Mouse (Mus musculus): Measurements from ENCODE around the gene Tbata. TPM values are rescaled to one million over a fixed set of nuclear protein-coding genes. Genes with fewer than 3 reads are reported as not detected.
A peak's percentile ranks its signal among the peaks of the same experiment; 100 is the strongest.

The Tbata gene
- polyA plus RNA-seq, 1 experiment = 0.20 TPM

DNA sequence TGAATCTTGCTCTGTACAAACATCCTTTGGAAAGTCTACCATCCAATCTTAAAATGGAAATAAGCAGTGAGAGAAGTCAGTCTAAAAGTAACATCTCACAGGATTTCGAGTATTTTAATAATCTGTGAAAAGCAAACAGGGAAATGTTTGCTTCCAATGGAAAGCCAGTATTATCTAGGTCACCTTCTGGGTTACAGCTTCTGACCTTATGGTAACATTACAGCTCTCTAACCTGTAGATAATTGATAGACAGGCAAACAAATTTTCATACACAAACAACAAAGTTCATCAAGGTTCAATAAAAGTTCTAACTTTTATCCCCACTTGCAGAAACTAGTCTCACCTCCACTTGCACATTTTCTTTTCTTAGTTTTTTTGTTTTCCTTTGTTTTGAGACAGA is 34.2 kb upstream of the Tbata start:
- H3K27ac ChIP-seq (ENCODE audit: insufficient read depth, low read depth, low read length) = no peak overlapping the region
- 60% methylated on average over 1 of the region's 1 CpGs for WGBS
- H3K27me3 ChIP-seq (replicated peaks; ENCODE audit: control insufficient read depth, insufficient read depth, low read length) = no peaks in the 10 kb centered on the region
- no peaks in the 10 kb centered on the region for H3K36me3 ChIP-seq (ENCODE audit: control insufficient read depth, insufficient read depth, low read length)
- DNase-seq = no peak
- no peak overlapping the region for H3K4me3 ChIP-seq (ENCODE audit: insufficient read depth, low read depth, low read length)
- H3K4me1 ChIP-seq (ENCODE audit: control insufficient read depth, insufficient read depth, low read length) = no peaks in the 10 kb centered on the region
- TF ChIP-seq CTCF (conservative IDR thresholded peaks at IDR 0.05; ENCODE audit: insufficient read depth, insufficient read length, low read depth, low read length) (no peak), POLR2A (IDR thresholded peaks at IDR 0.05; ENCODE audit: low read depth, low read length) (no peak)

DNA sequence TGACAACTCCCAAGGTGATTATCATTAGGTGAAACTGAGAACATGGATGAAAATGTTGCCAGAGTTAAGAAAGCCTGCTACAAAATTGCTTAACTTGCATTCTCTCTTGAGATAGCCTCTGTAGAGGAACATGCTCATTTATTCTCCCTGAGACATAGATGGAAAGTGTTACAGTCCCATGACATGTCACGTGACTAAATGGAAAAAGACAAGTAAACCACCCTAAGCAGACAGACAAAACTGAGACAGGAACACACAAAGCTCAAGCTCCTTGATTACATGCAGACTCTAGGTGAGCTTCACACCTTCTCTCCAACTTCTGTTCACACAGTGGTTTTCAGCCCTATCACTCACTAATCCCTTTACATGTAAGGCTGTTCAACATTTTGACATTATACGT is 28.4 kb upstream of the Tbata start:
- Histone ChIP-seq H3K27me3 (replicated peaks; ENCODE audit: control insufficient read depth, insufficient read depth, low read length) (no peaks in the 10 kb centered on the region), H3K27ac (ENCODE audit: insufficient read depth, low read depth, low read length) (0 out of 2 replicates have a peak overlapping the region, but pooled peaks have one; percentile 9), H3K4me1 (ENCODE audit: control insufficient read depth, insufficient read depth, low read length) (peaks cover 8% of the 10 kb centered on the region; the same call in 1 of the 2 replicates), H3K36me3 (ENCODE audit: control insufficient read depth, insufficient read depth, low read length) (no peaks in the 10 kb centered on the region), H3K4me3 (ENCODE audit: insufficient read depth, low read depth, low read length) (no peak overlapping the region)
- DNase-seq = no peak
- TF ChIP-seq POLR2A (IDR thresholded peaks at IDR 0.05; ENCODE audit: low read depth, low read length) (no peak), CTCF (conservative IDR thresholded peaks at IDR 0.05; ENCODE audit: insufficient read depth, insufficient read length, low read depth, low read length) (no peak)
- 90% methylated on average over 2 of the region's 2 CpGs for WGBS

DNA sequence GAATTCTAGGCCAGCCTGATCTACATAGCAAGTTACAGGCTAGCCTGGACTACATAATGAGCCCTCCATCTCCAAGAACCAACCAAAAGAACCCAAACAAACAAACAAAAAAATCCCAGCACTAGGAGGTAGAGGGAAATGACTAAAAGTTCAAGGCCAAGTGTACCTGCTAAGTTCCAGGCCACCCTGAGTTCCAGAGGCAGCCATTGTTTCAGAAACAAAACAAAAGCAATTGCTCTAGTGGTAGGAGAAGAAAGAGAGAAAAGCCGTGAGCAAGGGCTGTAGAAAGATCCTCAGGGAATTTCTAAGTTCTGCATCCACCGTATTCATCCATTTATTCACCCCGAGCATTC is 26.0 kb upstream of the Tbata start:
- no peaks in the 10 kb centered on the region for H3K27me3 ChIP-seq (replicated peaks; ENCODE audit: control insufficient read depth, insufficient read depth, low read length)
- TF ChIP-seq CTCF (conservative IDR thresholded peaks at IDR 0.05; ENCODE audit: insufficient read depth, insufficient read length, low read depth, low read length) = no peak
- TF ChIP-seq POLR2A (IDR thresholded peaks at IDR 0.05; ENCODE audit: low read depth, low read length) = no peak
- peaks cover 8% of the 10 kb centered on the region; the same call in 1 of the 2 replicates for H3K4me1 ChIP-seq (ENCODE audit: control insufficient read depth, insufficient read depth, low read length)
- peak overlapping the region; percentile 90 for H3K4me3 ChIP-seq (ENCODE audit: insufficient read depth, low read depth, low read length)
- DNase-seq = no peak
- peak overlapping the region; percentile 5; the same call in 1 of the 2 replicates for H3K27ac ChIP-seq (ENCODE audit: insufficient read depth, low read depth, low read length)
- WGBS = 5% methylated on average over 3 of the region's 3 CpGs
- no peaks in the 10 kb centered on the region for H3K36me3 ChIP-seq (ENCODE audit: control insufficient read depth, insufficient read depth, low read length)

DNA sequence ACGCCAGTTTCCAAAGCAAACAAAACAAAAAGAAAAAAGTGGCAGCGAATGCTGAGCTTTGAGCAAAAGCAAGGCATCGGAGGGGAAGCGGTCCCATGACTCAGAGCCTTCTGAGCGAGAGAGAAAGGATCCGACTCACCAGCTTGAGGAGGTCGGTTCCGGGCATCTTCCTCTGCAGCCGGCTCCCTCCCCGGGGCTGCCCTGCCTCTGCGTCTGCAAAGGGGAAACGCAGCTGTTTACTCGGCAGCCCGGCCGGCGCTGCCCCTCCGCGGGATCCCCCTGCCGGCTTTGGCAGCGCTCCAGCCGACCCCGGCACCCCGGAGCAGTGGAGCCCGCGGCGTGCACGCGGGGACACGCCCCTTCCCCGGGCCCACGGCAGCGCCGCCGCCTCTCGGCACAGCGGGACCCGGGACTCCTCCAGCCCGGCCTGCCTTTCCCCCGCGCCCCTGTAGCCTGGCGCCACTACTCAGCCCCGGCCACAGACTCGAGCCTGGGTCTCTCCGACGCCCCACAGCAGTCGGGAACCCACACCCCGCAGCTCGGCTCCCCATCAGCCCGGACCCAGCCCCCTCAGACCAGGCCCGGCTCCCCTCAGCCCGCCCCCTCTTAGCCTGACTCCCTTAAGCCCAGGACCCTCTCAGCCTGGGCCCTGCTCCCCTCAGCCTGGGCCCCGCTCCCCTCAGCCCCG is 25.5 kb upstream of the Tbata start:
- Histone ChIP-seq H3K36me3 (ENCODE audit: control insufficient read depth, insufficient read depth, low read length) (no peaks in the 10 kb centered on the region), H3K4me1 (ENCODE audit: control insufficient read depth, insufficient read depth, low read length) (peaks cover 8% of the 10 kb centered on the region; the same call in 1 of the 2 replicates), H3K27ac (ENCODE audit: insufficient read depth, low read depth, low read length) (0 out of 2 replicates have a peak overlapping the region, but pooled peaks have one; percentile 5), H3K27me3 (replicated peaks; ENCODE audit: control insufficient read depth, insufficient read depth, low read length) (no peaks in the 10 kb centered on the region), H3K4me3 (ENCODE audit: insufficient read depth, low read depth, low read length) (peak overlapping the region; percentile 90)
- DNase-seq = peak; percentile 46
- TF ChIP-seq POLR2A (IDR thresholded peaks at IDR 0.05; ENCODE audit: low read depth, low read length) (no peak), CTCF (conservative IDR thresholded peaks at IDR 0.05; ENCODE audit: insufficient read depth, insufficient read length, low read depth, low read length) (no peak)
- under 1% methylated on average over 53 of the region's 53 CpGs for WGBS

DNA sequence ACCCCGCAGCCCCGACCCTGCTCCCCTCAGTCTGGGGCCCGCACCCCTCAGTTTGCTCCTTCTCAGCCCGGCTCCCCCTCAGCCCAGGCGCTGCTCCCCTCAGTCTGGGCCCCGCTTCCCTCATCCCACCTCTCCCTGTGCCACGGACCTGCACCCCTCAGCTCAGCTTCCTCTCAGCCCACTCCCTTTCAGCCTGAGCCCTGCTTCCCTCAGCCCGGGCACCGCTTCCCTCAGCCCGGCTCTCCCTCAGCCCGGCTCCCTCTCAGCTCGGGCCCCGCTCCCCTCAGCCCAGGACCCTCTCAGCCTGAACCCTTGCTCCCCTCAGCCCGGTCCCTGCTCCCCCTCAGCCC is 25.0 kb upstream of the Tbata start:
- TF ChIP-seq POLR2A (IDR thresholded peaks at IDR 0.05; ENCODE audit: low read depth, low read length) (no peak), CTCF (conservative IDR thresholded peaks at IDR 0.05; ENCODE audit: insufficient read depth, insufficient read length, low read depth, low read length) (no peak)
- whole genome bisulfite sequencing = 2% methylated on average over 14 of the region's 14 CpGs
- no peaks in the 10 kb centered on the region for H3K36me3 ChIP-seq (ENCODE audit: control insufficient read depth, insufficient read depth, low read length)
- peaks cover 8% of the 10 kb centered on the region; the same call in 1 of the 2 replicates for H3K4me1 ChIP-seq (ENCODE audit: control insufficient read depth, insufficient read depth, low read length)
- no peak for DNase-seq
- H3K27ac ChIP-seq (ENCODE audit: insufficient read depth, low read depth, low read length) = peak overlapping the region; percentile 75
- no peaks in the 10 kb centered on the region for H3K27me3 ChIP-seq (replicated peaks; ENCODE audit: control insufficient read depth, insufficient read depth, low read length)
- H3K4me3 ChIP-seq (ENCODE audit: insufficient read depth, low read depth, low read length) = peak overlapping the region; percentile 90

DNA sequence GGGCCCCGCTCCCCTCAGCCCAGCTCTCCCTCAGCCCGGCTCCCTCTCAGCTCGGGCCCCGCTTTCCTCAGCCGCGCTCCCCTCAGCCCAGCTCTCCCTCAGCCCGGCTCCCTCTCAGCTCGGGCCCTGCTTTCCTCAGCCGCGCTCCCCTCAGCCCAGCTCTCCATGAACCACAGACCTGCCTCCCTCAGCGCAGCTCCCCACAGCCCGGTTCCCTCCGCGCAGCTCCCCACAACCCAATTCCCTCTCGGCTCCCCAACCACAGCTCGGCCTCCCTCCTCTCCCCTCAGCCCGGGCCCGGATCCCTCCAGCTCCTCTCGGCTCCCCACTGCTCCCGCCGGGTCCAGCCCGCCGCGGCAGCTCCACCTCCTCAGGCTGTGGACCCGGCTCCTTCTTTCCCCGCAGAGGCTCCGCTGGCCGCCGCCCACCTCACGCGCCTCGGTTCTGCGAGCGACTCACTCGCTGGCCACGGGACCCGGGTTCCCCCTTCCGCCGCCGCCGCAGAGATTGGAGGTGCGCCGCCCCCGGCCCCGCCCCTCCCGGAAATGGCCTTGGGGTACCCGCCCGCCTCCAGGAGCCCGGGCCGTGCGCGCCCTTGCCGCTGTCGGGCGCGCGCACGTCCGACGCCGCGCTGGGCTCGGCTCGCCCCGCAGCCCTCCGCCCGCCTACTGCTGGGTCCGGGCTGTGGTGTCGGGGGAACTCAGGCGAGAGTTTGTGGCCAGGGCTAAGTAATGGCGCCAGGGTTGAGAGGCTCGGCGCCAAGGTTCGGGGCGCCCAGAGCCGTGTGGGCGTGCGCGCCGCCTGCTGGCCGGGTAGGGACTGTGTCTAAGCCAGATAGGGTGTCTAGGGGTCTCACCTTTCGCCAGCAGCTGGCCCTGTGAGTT is 24.4 kb upstream of the Tbata start, which contains the start of gene Sgpl1:
Sgpl1 (minus strand) TSS at position 547 of the 884 bp plus-strand sequence.
- Histone ChIP-seq H3K27ac (ENCODE audit: insufficient read depth, low read depth, low read length) (peak within 1 kb of the TSS; percentile 83), H3K4me1 (ENCODE audit: control insufficient read depth, insufficient read depth, low read length) (peaks cover 8% of the 10 kb centered on the region; the same call in 1 of the 2 replicates), H3K36me3 (ENCODE audit: control insufficient read depth, insufficient read depth, low read length) (no peaks in the 10 kb centered on the region), H3K27me3 (replicated peaks; ENCODE audit: control insufficient read depth, insufficient read depth, low read length) (no peaks in the 10 kb centered on the region), H3K4me3 (ENCODE audit: insufficient read depth, low read depth, low read length) (peak within 1 kb of the TSS; percentile 90)
- TF ChIP-seq POLR2A (IDR thresholded peaks at IDR 0.05; ENCODE audit: low read depth, low read length) = peak; percentile 28
- peak; percentile 66 for TF ChIP-seq CTCF (conservative IDR thresholded peaks at IDR 0.05; ENCODE audit: insufficient read depth, insufficient read length, low read depth, low read length)
- peak; percentile 93 for DNase-seq
- WGBS = under 1% methylated on average over 82 of the region's 82 CpGs

DNA sequence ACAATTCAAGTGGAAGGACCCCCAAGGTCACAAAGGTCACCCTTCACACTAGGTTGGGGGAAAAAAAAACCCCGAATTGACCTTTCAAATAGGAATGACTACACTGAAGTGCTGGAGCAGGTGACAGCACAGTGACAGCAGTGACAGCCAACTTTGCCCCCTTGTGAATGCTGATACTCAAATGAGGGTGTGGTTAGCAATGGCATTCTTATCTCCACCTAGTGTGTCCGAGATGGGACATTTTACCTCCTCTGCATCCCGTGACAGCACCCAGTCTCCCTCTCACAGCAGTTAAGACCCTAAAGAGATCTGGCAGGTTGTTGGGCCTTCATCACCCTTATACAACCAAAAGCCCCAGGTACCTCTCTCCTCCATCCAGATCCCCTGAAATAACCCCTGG is 22.3 kb upstream of the Tbata start:
- H3K27me3 ChIP-seq (replicated peaks; ENCODE audit: control insufficient read depth, insufficient read depth, low read length) = no peaks in the 10 kb centered on the region
- no peak overlapping the region for H3K27ac ChIP-seq (ENCODE audit: insufficient read depth, low read depth, low read length)
- no peak for DNase-seq
- WGBS = 94% methylated on average over 3 of the region's 3 CpGs
- peaks cover 8% of the 10 kb centered on the region; the same call in 1 of the 2 replicates for H3K4me1 ChIP-seq (ENCODE audit: control insufficient read depth, insufficient read depth, low read length)
- no peak overlapping the region for H3K4me3 ChIP-seq (ENCODE audit: insufficient read depth, low read depth, low read length)
- H3K36me3 ChIP-seq (ENCODE audit: control insufficient read depth, insufficient read depth, low read length) = no peaks in the 10 kb centered on the region
- TF ChIP-seq CTCF (conservative IDR thresholded peaks at IDR 0.05; ENCODE audit: insufficient read depth, insufficient read length, low read depth, low read length) = no peak
- TF ChIP-seq POLR2A (IDR thresholded peaks at IDR 0.05; ENCODE audit: low read depth, low read length) = no peak
